Mouse (Mus musculus): ENCODE results near the gene Mast3. TPM values are rescaled to one million over a fixed set of nuclear protein-coding genes. Genes with fewer than 3 reads are reported as not detected.

The Mast3 gene
- polyA plus RNA-seq, 1 experiment from 2014 or later = 4.4 TPM

DNA sequence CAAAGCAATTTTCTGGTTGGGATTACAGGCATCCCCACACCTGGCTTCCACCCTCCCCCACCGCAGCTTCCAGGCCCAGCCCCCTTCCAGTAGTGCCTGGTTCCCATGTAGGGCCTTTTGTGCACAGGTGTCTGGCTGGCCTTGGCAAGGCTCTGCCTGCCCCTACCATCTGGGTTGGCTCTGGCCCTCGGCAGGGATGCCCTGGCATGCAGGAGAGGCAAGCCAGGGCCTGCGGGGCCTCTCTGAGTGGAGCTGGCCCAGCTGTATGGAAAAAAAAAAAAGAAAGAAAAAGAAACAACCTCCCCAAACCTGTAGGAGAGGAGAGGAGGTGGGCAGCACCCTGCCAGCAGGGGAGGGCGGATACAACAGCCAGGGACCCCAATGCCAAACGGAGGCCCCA is 31.4 kb downstream of the Mast3 start:
- Histone ChIP-seq H3K4me2 (replicated peaks; ENCODE audit: low read depth) (peak overlapping the region; percentile 53), H3K36me3 (ENCODE audit: control insufficient read depth, insufficient read depth) (peaks cover 46% of the 10 kb centered on the region), H3K4me1 (replicated peaks; ENCODE audit: control insufficient read depth, insufficient read depth, low read length) (peaks cover 26% of the 10 kb centered on the region; the same call in 1 of the 2 replicates), H3K9ac (ENCODE audit: low read depth, low read length) (0 out of 2 replicates have a peak overlapping the region, but pooled peaks have one; percentile 96), H3K27me3 (replicated peaks; ENCODE audit: control insufficient read depth, insufficient read depth, low read length) (no peaks in the 10 kb centered on the region), H3K27ac (ENCODE audit: low read depth, low read length) (peak overlapping the region; percentile 76), H3K9me3 (ENCODE audit: control insufficient read depth) (no peaks in the 10 kb centered on the region), H3K4me3 (ENCODE audit: low read depth, low read length) (0 out of 2 replicates have a peak overlapping the region, but pooled peaks have one; percentile 5)
- WGBS = 61% methylated on average over 5 of the region's 5 CpGs
- TF ChIP-seq CTCF (IDR thresholded peaks at IDR 0.05; ENCODE audit: low read depth) = no peak
- no peak for ATAC-seq

DNA sequence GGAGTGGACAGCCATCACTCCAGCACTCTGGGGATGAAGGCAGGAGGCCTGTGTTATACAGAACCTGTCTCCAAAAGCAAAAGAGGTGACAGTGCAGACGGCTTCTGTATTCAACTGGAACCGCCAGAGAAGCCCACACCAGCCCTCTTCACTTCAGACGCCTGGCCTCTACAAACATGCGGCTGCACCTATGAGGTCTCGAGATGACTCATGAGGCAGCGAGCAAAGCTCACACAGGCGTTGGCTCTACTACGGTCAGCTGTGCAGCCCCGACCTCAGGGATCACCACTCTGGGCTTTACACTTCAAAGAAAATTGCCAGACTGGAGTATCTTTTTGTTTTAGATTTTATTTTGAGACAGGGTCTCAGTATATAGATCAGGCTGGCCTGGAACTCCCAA is 32.0 kb downstream of the Mast3 start:
- Histone ChIP-seq H3K9me3 (ENCODE audit: control insufficient read depth) (no peaks in the 10 kb centered on the region), H3K4me2 (replicated peaks; ENCODE audit: low read depth) (peak overlapping the region; percentile 53), H3K27me3 (replicated peaks; ENCODE audit: control insufficient read depth, insufficient read depth, low read length) (no peaks in the 10 kb centered on the region), H3K9ac (ENCODE audit: low read depth, low read length) (peak overlapping the region; percentile 17; the same call in 1 of the 2 replicates), H3K4me3 (ENCODE audit: low read depth, low read length) (no peak overlapping the region), H3K27ac (ENCODE audit: low read depth, low read length) (peak overlapping the region; percentile 76; the same call in 1 of the 2 replicates), H3K36me3 (ENCODE audit: control insufficient read depth, insufficient read depth) (peaks cover 50% of the 10 kb centered on the region), H3K4me1 (replicated peaks; ENCODE audit: control insufficient read depth, insufficient read depth, low read length) (peaks cover 26% of the 10 kb centered on the region; the same call in 1 of the 2 replicates)
- 39% methylated on average over 9 of the region's 9 CpGs for WGBS
- ATAC-seq = no peak
- no peak for TF ChIP-seq CTCF (IDR thresholded peaks at IDR 0.05; ENCODE audit: low read depth)

DNA sequence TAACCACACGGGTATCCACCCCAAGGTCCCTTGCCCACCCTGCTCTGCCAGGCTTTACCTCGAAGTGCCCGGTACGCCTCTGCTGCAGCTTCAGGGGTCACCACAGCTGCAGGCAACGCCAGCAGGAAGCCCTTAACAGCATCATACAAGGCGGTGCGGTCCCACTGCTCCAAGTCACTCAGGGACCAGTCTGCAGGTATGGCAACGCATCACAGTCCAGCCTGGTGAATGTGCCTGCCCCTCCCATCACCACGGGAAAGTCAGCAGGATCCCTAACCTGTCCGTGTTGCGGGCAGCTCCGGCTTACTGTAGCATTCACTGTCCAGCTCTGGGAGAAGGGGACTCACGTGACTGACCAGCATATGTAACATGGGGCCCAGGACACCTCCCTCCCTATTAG is 32.8 kb downstream of the Mast3 start:
- Histone ChIP-seq H3K4me1 (replicated peaks; ENCODE audit: control insufficient read depth, insufficient read depth, low read length) (peaks cover 27% of the 10 kb centered on the region; the same call in 1 of the 2 replicates), H3K27me3 (replicated peaks; ENCODE audit: control insufficient read depth, insufficient read depth, low read length) (no peaks in the 10 kb centered on the region), H3K36me3 (ENCODE audit: control insufficient read depth, insufficient read depth) (peaks cover 55% of the 10 kb centered on the region), H3K4me2 (replicated peaks; ENCODE audit: low read depth) (no peak overlapping the region), H3K27ac (ENCODE audit: low read depth, low read length) (no peak overlapping the region), H3K9me3 (ENCODE audit: control insufficient read depth) (no peaks in the 10 kb centered on the region), H3K9ac (ENCODE audit: low read depth, low read length) (peak overlapping the region; percentile 17; the same call in 1 of the 2 replicates), H3K4me3 (ENCODE audit: low read depth, low read length) (no peak overlapping the region)
- 89% methylated on average over 13 of the region's 13 CpGs for WGBS
- TF ChIP-seq CTCF (IDR thresholded peaks at IDR 0.05; ENCODE audit: low read depth) = no peak
- ATAC-seq = no peak

DNA sequence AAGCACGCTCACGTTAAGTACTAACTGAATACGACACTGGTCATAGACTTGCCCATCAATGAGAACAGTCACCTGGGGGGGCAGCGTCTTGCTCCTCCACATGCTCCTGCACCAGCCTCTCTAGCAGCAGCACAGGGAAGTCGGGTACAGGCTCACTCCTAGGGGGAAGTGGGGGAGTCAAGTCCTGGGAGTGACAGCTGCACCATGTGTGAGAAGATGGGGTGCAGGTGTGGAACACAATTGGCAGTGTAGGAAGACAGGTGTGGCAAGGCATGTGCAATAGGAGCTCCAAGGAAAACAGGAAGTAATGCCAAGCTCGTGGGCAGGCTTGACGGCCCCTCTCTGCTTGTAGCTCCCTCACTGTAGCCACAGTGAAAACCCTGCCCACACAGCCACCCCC is 33.6 kb downstream of the Mast3 start:
- Histone ChIP-seq H3K4me2 (replicated peaks; ENCODE audit: low read depth) (no peak overlapping the region), H3K4me1 (replicated peaks; ENCODE audit: control insufficient read depth, insufficient read depth, low read length) (peaks cover 32% of the 10 kb centered on the region; the same call in 1 of the 2 replicates), H3K9me3 (ENCODE audit: control insufficient read depth) (no peaks in the 10 kb centered on the region), H3K4me3 (ENCODE audit: low read depth, low read length) (no peak overlapping the region), H3K36me3 (ENCODE audit: control insufficient read depth, insufficient read depth) (peaks cover 55% of the 10 kb centered on the region), H3K9ac (ENCODE audit: low read depth, low read length) (no peak overlapping the region), H3K27ac (ENCODE audit: low read depth, low read length) (no peak overlapping the region), H3K27me3 (replicated peaks; ENCODE audit: control insufficient read depth, insufficient read depth, low read length) (no peaks in the 10 kb centered on the region)
- TF ChIP-seq CTCF (IDR thresholded peaks at IDR 0.05; ENCODE audit: low read depth) = no peak
- WGBS = 85% methylated on average over 7 of the region's 7 CpGs
- ATAC-seq = no peak

DNA sequence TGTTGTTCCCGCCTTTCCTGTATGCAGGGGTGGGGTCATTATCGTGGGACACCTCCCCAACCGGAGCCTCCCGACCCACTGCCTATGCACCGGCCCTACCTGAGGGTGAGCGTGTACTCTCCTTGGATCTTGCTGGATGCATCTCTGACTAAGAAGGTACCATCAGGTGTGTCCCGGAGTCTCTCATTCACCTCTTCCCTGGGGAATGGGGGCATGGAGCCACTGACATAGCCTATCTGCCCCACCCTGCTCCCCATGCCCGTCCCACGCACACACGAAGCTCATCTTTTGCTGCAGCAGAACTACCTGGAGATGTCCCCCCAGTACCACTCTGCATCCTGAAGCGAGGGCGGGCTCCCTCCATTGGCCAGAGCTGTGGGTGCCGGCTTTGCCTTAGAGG is 34.1 kb downstream of the Mast3 start:
- 96% methylated on average over 13 of the region's 13 CpGs for WGBS
- Histone ChIP-seq H3K9ac (ENCODE audit: low read depth, low read length) (no peak overlapping the region), H3K9me3 (ENCODE audit: control insufficient read depth) (no peaks in the 10 kb centered on the region), H3K36me3 (ENCODE audit: control insufficient read depth, insufficient read depth) (peaks cover 55% of the 10 kb centered on the region), H3K4me2 (replicated peaks; ENCODE audit: low read depth) (no peak overlapping the region), H3K4me1 (replicated peaks; ENCODE audit: control insufficient read depth, insufficient read depth, low read length) (peaks cover 30% of the 10 kb centered on the region; the same call in 1 of the 2 replicates), H3K27ac (ENCODE audit: low read depth, low read length) (no peak overlapping the region), H3K4me3 (ENCODE audit: low read depth, low read length) (no peak overlapping the region), H3K27me3 (replicated peaks; ENCODE audit: control insufficient read depth, insufficient read depth, low read length) (no peaks in the 10 kb centered on the region)
- TF ChIP-seq CTCF (IDR thresholded peaks at IDR 0.05; ENCODE audit: low read depth) = no peak
- no peak for ATAC-seq

DNA sequence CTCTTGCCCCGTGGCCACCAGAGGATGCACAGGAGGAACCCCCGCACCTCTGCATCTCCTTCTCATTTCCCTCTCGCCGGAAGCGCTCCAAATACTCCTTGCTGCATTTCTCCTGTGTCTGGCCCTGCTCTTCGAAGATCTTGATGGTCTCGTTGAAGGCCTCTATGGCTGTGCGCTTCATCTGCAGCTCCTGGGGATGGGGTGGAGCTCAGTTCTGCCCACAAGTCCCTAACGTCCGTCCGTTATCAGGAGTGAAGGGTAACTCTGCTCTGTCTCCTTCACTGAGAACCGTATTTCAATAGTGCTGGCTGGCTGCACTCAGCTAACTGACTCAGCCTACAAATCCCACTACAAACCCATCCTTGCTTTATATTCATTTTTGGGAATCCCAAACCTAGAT is 35.0 kb downstream of the Mast3 start:
- Histone ChIP-seq H3K4me3 (ENCODE audit: low read depth, low read length) (no peak overlapping the region), H3K27me3 (replicated peaks; ENCODE audit: control insufficient read depth, insufficient read depth, low read length) (no peaks in the 10 kb centered on the region), H3K36me3 (ENCODE audit: control insufficient read depth, insufficient read depth) (peaks cover 55% of the 10 kb centered on the region), H3K27ac (ENCODE audit: low read depth, low read length) (no peak overlapping the region), H3K4me1 (replicated peaks; ENCODE audit: control insufficient read depth, insufficient read depth, low read length) (peaks cover 23% of the 10 kb centered on the region; the same call in 1 of the 2 replicates), H3K4me2 (replicated peaks; ENCODE audit: low read depth) (no peak overlapping the region), H3K9ac (ENCODE audit: low read depth, low read length) (no peak overlapping the region), H3K9me3 (ENCODE audit: control insufficient read depth) (no peaks in the 10 kb centered on the region)
- 76% methylated on average over 12 of the region's 12 CpGs for WGBS
- ATAC-seq = no peak
- TF ChIP-seq CTCF (IDR thresholded peaks at IDR 0.05; ENCODE audit: low read depth) = no peak
